Mouse (Mus musculus): ENCODE data around the gene Atp7b. TPM values are rescaled to one million over a fixed set of nuclear protein-coding genes. Genes with fewer than 3 reads are reported as not detected.

The Atp7b gene
- polyA plus RNA-seq, 1 experiment from 2014 or later = 2.3 TPM

- no peak for ATAC-seq (replicated peaks; ENCODE audit: low FRiP score)
Observed at GRCm38 (mm10) chr8:21969475-21969874, 90.6 kb downstream of the Atp7b start, which contains the start of gene Ccdc70. Ccdc70 (plus strand) TSS chr8:21969775.

GRCm38 (mm10) chr8:21966646-21967045 lies 93.5 kb downstream of the Atp7b start:
- no peak overlapping the region for H3K9ac ChIP-seq (ENCODE audit: low read length)
- H3K4me2 ChIP-seq (ENCODE audit: low read depth, low read length, severe bottlenecking) = no peak overlapping the region
- ATAC-seq (replicated peaks; ENCODE audit: low FRiP score) = no peak
- H3K4me3 ChIP-seq (ENCODE audit: low read depth, low read length) = no peak overlapping the region
- H3K36me3 ChIP-seq (ENCODE audit: control insufficient read depth, insufficient read depth, low read length) = no peaks in the 10 kb centered on the region
- H3K27ac ChIP-seq (ENCODE audit: low read depth, low read length) = no peak overlapping the region
- DNase-seq (ENCODE audit: low spot score) = no peak
- H3K27me3 ChIP-seq (ENCODE audit: control insufficient read depth, insufficient read depth, low read length) = no peaks in the 10 kb centered on the region
- 81% methylated on average over 1 of the region's 1 CpGs for WGBS
- no peaks in the 10 kb centered on the region for H3K9me3 ChIP-seq (ENCODE audit: control insufficient read depth, low read length)
- no peaks in the 10 kb centered on the region for H3K4me1 ChIP-seq (replicated peaks; ENCODE audit: control insufficient read depth, insufficient read depth, low read length)

More at GRCm38 (mm10) chr8:21969475-21969874, 90.6 kb downstream of the Atp7b start, which contains the start of gene Ccdc70:
- Histone ChIP-seq H3K9ac (ENCODE audit: low read length) (no peak within 1 kb of the TSS), H3K4me2 (ENCODE audit: low read depth, low read length, severe bottlenecking) (no peak within 1 kb of the TSS), H3K27me3 (ENCODE audit: control insufficient read depth, insufficient read depth, low read length) (no peaks in the 10 kb centered on the region), H3K27ac (ENCODE audit: low read depth, low read length) (no peak within 1 kb of the TSS), H3K9me3 (ENCODE audit: control insufficient read depth, low read length) (no peaks in the 10 kb centered on the region), H3K4me1 (replicated peaks; ENCODE audit: control insufficient read depth, insufficient read depth, low read length) (no peaks in the 10 kb centered on the region), H3K4me3 (ENCODE audit: low read depth, low read length) (no peak within 1 kb of the TSS), H3K36me3 (ENCODE audit: control insufficient read depth, insufficient read depth, low read length) (no peaks in the 10 kb centered on the region)
- WGBS = 88% methylated on average over 3 of the region's 3 CpGs
- no peak for DNase-seq (ENCODE audit: low spot score)

GRCm38 (mm10) chr8:21958414-21958813 lies 101.7 kb downstream of the Atp7b start, which contains the start of gene Fam90a1a:
Fam90a1a (plus strand) TSS chr8:21958714.
- H3K27me3 ChIP-seq (ENCODE audit: control insufficient read depth, insufficient read depth, low read length) = no peaks in the 10 kb centered on the region
- no peaks in the 10 kb centered on the region for H3K9me3 ChIP-seq (ENCODE audit: control insufficient read depth, low read length)
- DNase-seq (ENCODE audit: low spot score) = no peak
- no peak within 1 kb of the TSS for H3K9ac ChIP-seq (ENCODE audit: low read length)
- no peak for ATAC-seq (replicated peaks; ENCODE audit: low FRiP score)
- H3K36me3 ChIP-seq (ENCODE audit: control insufficient read depth, insufficient read depth, low read length) = no peaks in the 10 kb centered on the region
- H3K27ac ChIP-seq (ENCODE audit: low read depth, low read length) = no peak within 1 kb of the TSS
- no peaks in the 10 kb centered on the region for H3K4me1 ChIP-seq (replicated peaks; ENCODE audit: control insufficient read depth, insufficient read depth, low read length)
- no peak within 1 kb of the TSS for H3K4me2 ChIP-seq (ENCODE audit: low read depth, low read length, severe bottlenecking)
- no peak within 1 kb of the TSS for H3K4me3 ChIP-seq (ENCODE audit: low read depth, low read length)
- WGBS = 88% methylated on average over 2 of the region's 2 CpGs

- Histone ChIP-seq H3K36me3 (ENCODE audit: control insufficient read depth, insufficient read depth, low read length) (no peaks in the 10 kb centered on the region), H3K27ac (ENCODE audit: low read depth, low read length) (no peak overlapping the region), H3K4me2 (ENCODE audit: low read depth, low read length, severe bottlenecking) (no peak overlapping the region), H3K27me3 (ENCODE audit: control insufficient read depth, insufficient read depth, low read length) (no peaks in the 10 kb centered on the region), H3K4me3 (ENCODE audit: low read depth, low read length) (no peak overlapping the region), H3K4me1 (replicated peaks; ENCODE audit: control insufficient read depth, insufficient read depth, low read length) (no peaks in the 10 kb centered on the region), H3K9ac (ENCODE audit: low read length) (no peak overlapping the region), H3K9me3 (ENCODE audit: control insufficient read depth, low read length) (no peaks in the 10 kb centered on the region)
- DNase-seq (ENCODE audit: low spot score) (no peak), ATAC-seq (replicated peaks; ENCODE audit: low FRiP score) (no peak)
- 80% methylated on average over 3 of the region's 3 CpGs for WGBS
Observed at GRCm38 (mm10) chr8:21956336-21956735, 103.8 kb downstream of the Atp7b start.

GRCm38 (mm10) chr8:21955321-21955720 lies 104.8 kb downstream of the Atp7b start:
- no peak overlapping the region for H3K27ac ChIP-seq (ENCODE audit: low read depth, low read length)
- ATAC-seq (replicated peaks; ENCODE audit: low FRiP score) = peak; percentile 30; the same call in 1 of the 2 replicates
- no peak overlapping the region for H3K4me3 ChIP-seq (ENCODE audit: low read depth, low read length)
- peak; percentile 71 for DNase-seq (ENCODE audit: low spot score)
- no peak overlapping the region for H3K9ac ChIP-seq (ENCODE audit: low read length)
- no peaks in the 10 kb centered on the region for H3K4me1 ChIP-seq (replicated peaks; ENCODE audit: control insufficient read depth, insufficient read depth, low read length)
- H3K4me2 ChIP-seq (ENCODE audit: low read depth, low read length, severe bottlenecking) = no peak overlapping the region
- 8% methylated on average over 9 of the region's 9 CpGs for WGBS
- H3K27me3 ChIP-seq (ENCODE audit: control insufficient read depth, insufficient read depth, low read length) = no peaks in the 10 kb centered on the region
- no peaks in the 10 kb centered on the region for H3K9me3 ChIP-seq (ENCODE audit: control insufficient read depth, low read length)
- H3K36me3 ChIP-seq (ENCODE audit: control insufficient read depth, insufficient read depth, low read length) = no peaks in the 10 kb centered on the region

- H3K9ac ChIP-seq (ENCODE audit: low read length) = no peak overlapping the region
- no peak overlapping the region for H3K4me2 ChIP-seq (ENCODE audit: low read depth, low read length, severe bottlenecking)
- no peaks in the 10 kb centered on the region for H3K4me1 ChIP-seq (replicated peaks; ENCODE audit: control insufficient read depth, insufficient read depth, low read length)
- no peaks in the 10 kb centered on the region for H3K9me3 ChIP-seq (ENCODE audit: control insufficient read depth, low read length)
- ATAC-seq (replicated peaks; ENCODE audit: low FRiP score) (no peak), DNase-seq (ENCODE audit: low spot score) (no peak)
- WGBS = 67% methylated on average over 9 of the region's 9 CpGs
- H3K27me3 ChIP-seq (ENCODE audit: control insufficient read depth, insufficient read depth, low read length) = no peaks in the 10 kb centered on the region
- H3K27ac ChIP-seq (ENCODE audit: low read depth, low read length) = no peak overlapping the region
- no peaks in the 10 kb centered on the region for H3K36me3 ChIP-seq (ENCODE audit: control insufficient read depth, insufficient read depth, low read length)
- no peak overlapping the region for H3K4me3 ChIP-seq (ENCODE audit: low read depth, low read length)
Observed at GRCm38 (mm10) chr8:21947311-21948017, 112.6 kb downstream of the Atp7b start.

GRCm38 (mm10) chr8:21946462-21946861 lies 113.6 kb downstream of the Atp7b start, which contains the start of gene Defb13:
Defb13 (plus strand) TSS chr8:21946762.
- H3K36me3 ChIP-seq (ENCODE audit: control insufficient read depth, insufficient read depth, low read length) = no peaks in the 10 kb centered on the region
- H3K4me3 ChIP-seq (ENCODE audit: low read depth, low read length) = no peak within 1 kb of the TSS
- 76% methylated on average over 6 of the region's 6 CpGs for WGBS
- H3K27ac ChIP-seq (ENCODE audit: low read depth, low read length) = no peak within 1 kb of the TSS
- no peak within 1 kb of the TSS for H3K4me2 ChIP-seq (ENCODE audit: low read depth, low read length, severe bottlenecking)
- DNase-seq (ENCODE audit: low spot score) (no peak), ATAC-seq (replicated peaks; ENCODE audit: low FRiP score) (no peak)
- no peaks in the 10 kb centered on the region for H3K27me3 ChIP-seq (ENCODE audit: control insufficient read depth, insufficient read depth, low read length)
- no peaks in the 10 kb centered on the region for H3K4me1 ChIP-seq (replicated peaks; ENCODE audit: control insufficient read depth, insufficient read depth, low read length)
- no peaks in the 10 kb centered on the region for H3K9me3 ChIP-seq (ENCODE audit: control insufficient read depth, low read length)
- no peak within 1 kb of the TSS for H3K9ac ChIP-seq (ENCODE audit: low read length)

Measured in forebrain, embryonic 11.5 days (tissue).